Mouse (Mus musculus) liver, embryonic 12.5 days (tissue): Measurements from ENCODE around the gene S1pr3. TPM values are rescaled to one million over a fixed set of nuclear protein-coding genes. Genes with fewer than 3 reads are reported as not detected.

Source experiments
- ATAC-seq: fragments of 200-750 bp; cut with Nextera tagmentation; 2 replicates; pipeline ENCODE4 v1.8.0; 2017; ENCODE audit warnings: moderate number of reproducible peaks, mild to moderate bottlenecking, moderate library complexity
- H3K27ac ChIP-seq: fragments of 300-500 bp; sonication (generic); 2 replicates; pipeline ENCODE4 v1.5.1; 2016; ENCODE audit warnings: mild to moderate bottlenecking
- H3K27me3 ChIP-seq: fragments of 300-500 bp; sonication (generic); replicated peaks from 2 replicates; pipeline ENCODE4 v1.6.1; 2016; ENCODE audit warnings: mild to moderate bottlenecking, moderate library complexity
- H3K36me3 ChIP-seq: fragments of 300-500 bp; sonication (generic); 2 replicates; pipeline ENCODE4 v1.6.1; 2016; ENCODE audit warnings: mild to moderate bottlenecking, moderate library complexity
- H3K4me1 ChIP-seq: fragments of 300-500 bp; sonication (generic); 2 replicates; pipeline ENCODE4 v1.6.1; 2016
- H3K4me2 ChIP-seq: fragments of 300-500 bp; sonication (generic); 2 replicates; pipeline ENCODE4 v1.6.1; 2016; ENCODE audit warnings: mild to moderate bottlenecking, moderate library complexity
- H3K4me3 ChIP-seq: fragments of 300-500 bp; sonication (generic); 2 replicates; pipeline ENCODE4 v1.5.1; 2016; ENCODE audit warnings: mild to moderate bottlenecking, moderate library complexity
- H3K9ac ChIP-seq: fragments of 300-500 bp; sonication (generic); 2 replicates; pipeline ENCODE4 v1.6.1; 2016; ENCODE audit warnings: mild to moderate bottlenecking, moderate library complexity
- H3K9me3 ChIP-seq: fragments of 300-500 bp; sonication (generic); replicated peaks from 2 replicates; pipeline ENCODE4 v1.6.1; 2016; ENCODE audit warnings: mild to moderate bottlenecking, moderate library complexity
- WGBS: fragments of 180-500 bp; shearing (Covaris S2); methylation state at CpG from one replicate; pipeline ENCODE4 v1.1.7; 2016; ENCODE audit not compliant: insufficient replicate concordance; 5-methylcytosine and 5-hydroxymethylcytosine counted together
- polyA plus RNA-seq: library from polyadenylated mRNA; unstranded; fragments of >200 nt; fragmentation: Nextera tagmentation; extraction: Ambion mirVana; gene quantifications from 2 replicates; pipeline ENCODE4 v1.2.1, GENCODE M21; 2016

S1pr3 gene
- polyA plus RNA-seq, 1 experiment from 2014 or later = 4.8 TPM

DNA sequence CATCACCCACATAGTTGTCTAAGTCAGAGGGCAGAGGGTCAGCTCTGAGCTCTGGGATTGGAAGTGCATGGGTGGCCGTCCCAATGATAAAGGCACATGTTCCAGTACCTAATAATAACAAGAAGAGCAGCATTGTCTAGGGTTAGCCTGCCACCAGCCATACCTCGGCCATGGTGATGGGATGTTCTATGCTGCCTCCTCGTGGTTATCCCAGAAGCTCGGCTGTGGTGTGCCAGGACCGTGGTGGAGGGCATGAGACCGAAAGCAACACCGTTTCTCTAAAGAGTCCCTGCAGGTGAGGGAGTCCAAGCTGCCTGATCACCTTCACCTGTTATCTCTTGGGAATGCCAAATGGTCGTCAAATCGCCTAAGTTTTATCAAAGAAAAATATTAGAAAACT, 15.2 kb downstream of the S1pr3 start:
- no peak overlapping the region for H3K9ac ChIP-seq
- no peaks in the 10 kb centered on the region for H3K27me3 ChIP-seq
- WGBS = 58% methylated on average over 9 of the region's 9 CpGs
- no peak overlapping the region for H3K4me2 ChIP-seq
- ATAC-seq = no peak
- H3K4me3 ChIP-seq = no peak overlapping the region
- no peaks in the 10 kb centered on the region for H3K4me1 ChIP-seq
- H3K27ac ChIP-seq = no peak overlapping the region
- no peaks in the 10 kb centered on the region for H3K9me3 ChIP-seq
- H3K36me3 ChIP-seq = 0 out of 2 replicates have a peak, but pooled peaks cover 5% of the 10 kb centered on the region

DNA sequence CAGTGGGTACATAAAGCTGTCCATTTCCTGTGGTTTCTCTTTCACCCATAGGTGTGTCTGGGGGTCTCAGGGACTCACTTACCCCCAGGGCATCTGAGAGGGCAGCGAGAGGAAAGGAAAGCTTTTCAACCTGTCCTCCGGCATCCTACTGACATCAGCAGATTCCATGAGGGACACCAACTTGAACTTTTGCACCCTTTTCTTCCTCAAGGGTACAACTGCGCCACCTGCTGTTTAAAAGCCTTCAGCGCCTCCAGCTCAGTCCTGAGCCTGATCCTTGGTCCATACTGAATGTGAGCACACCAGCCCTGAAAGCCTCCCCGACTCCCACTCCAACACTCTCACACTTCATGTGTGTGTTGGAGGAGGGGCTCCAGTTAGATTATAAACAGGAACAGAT, 16.2 kb downstream of the S1pr3 start:
- H3K9ac ChIP-seq = no peak overlapping the region
- no peaks in the 10 kb centered on the region for H3K9me3 ChIP-seq
- 0 out of 2 replicates have a peak, but pooled peaks cover 5% of the 10 kb centered on the region for H3K36me3 ChIP-seq
- no peak overlapping the region for H3K4me2 ChIP-seq
- ATAC-seq = no peak
- no peaks in the 10 kb centered on the region for H3K27me3 ChIP-seq
- no peak overlapping the region for H3K27ac ChIP-seq
- H3K4me1 ChIP-seq = no peaks in the 10 kb centered on the region
- 22% methylated on average over 5 of the region's 5 CpGs for WGBS
- H3K4me3 ChIP-seq = no peak overlapping the region

DNA sequence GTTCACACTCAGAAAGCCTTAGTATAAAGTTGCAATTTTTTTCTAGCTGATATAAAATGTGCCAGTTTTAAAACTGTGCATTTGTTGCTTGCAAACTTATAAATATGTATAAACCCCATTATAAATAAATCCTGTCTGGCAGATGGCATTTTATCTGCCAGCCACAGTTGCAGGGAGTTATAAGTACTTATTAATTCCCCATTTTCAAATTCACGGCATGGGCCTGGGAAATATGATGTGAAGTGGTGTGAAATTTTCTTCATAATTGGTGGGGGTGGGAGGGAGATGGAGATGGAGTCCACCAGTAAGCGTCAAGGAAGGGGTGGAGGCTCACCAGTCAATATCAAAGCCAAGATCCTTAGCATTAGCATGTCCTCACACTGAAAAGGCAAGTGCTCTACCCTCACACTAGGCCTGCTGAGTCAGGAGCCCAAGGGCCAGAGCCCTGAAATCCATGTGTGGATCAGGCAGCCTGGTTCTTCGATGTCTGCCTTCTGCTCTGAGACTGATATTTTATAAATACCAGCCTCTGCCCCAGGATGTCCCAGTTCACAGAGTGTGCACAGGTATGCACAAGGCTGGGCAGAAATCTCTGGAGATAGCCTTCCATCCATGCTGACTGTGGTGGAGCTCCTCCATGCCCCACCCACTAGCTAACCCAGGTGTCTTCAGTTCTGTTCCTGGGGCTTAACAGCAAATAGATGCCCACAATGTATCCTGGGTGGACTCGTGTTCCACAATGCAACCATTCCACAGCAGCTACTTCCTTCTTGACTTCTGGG, 17.4 kb downstream of the S1pr3 start:
- WGBS = 67% methylated on average over 4 of the region's 4 CpGs
- H3K4me1 ChIP-seq = no peaks in the 10 kb centered on the region
- ATAC-seq = no peak
- no peak overlapping the region for H3K4me2 ChIP-seq
- H3K36me3 ChIP-seq = no peaks in the 10 kb centered on the region
- no peak overlapping the region for H3K4me3 ChIP-seq
- no peak overlapping the region for H3K27ac ChIP-seq
- no peaks in the 10 kb centered on the region for H3K27me3 ChIP-seq
- no peak overlapping the region for H3K9ac ChIP-seq
- H3K9me3 ChIP-seq = no peaks in the 10 kb centered on the region

DNA sequence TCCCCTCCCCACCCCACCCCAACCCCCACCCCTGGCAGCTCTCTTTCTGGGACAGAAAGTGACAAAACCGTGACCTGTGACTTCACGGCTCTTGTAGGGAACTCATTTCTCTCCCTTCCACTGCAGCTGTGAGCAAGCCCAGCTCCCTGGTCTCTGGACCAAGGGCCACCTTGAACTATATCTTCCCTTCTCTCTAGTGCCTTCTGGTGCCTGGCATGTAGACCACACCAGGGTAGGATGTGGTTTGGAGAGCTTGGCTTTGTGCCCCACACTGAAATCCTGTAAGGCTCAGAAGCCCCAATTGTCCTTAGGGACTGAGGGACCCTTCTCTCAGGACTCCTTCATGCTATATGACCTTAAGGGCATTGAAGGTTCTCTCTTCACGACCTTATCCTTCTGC, 24.9 kb downstream of the S1pr3 start:
- Histone ChIP-seq H3K27ac (no peak overlapping the region), H3K4me2 (no peak overlapping the region), H3K36me3 (no peaks in the 10 kb centered on the region), H3K9me3 (no peaks in the 10 kb centered on the region), H3K4me1 (no peaks in the 10 kb centered on the region), H3K4me3 (no peak overlapping the region), H3K27me3 (no peaks in the 10 kb centered on the region), H3K9ac (no peak overlapping the region)
- WGBS = 23% methylated on average over 3 of the region's 3 CpGs
- no peak for ATAC-seq

DNA sequence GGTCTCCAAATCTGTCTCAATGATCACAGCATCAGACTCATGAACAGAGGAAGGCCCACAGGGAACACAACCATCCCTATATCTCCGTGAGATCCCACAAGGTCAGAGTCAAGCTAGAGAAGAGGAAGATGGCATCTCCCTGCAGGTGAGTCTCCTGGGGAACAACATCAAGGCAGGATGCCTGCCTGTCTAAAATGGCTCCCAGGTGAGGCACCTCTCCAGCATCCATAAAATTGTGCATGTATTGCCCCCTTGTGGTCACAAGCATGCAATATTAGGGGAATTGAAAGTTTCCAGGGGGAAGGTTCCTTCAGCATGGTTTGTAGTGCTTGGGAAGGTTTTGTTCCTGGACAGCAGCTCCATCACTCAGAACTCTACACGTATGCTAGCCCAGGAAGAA, 26.0 kb downstream of the S1pr3 start:
- WGBS = 54% methylated on average over 2 of the region's 2 CpGs
- Histone ChIP-seq H3K9ac (no peak overlapping the region), H3K4me1 (no peaks in the 10 kb centered on the region), H3K4me2 (no peak overlapping the region), H3K36me3 (no peaks in the 10 kb centered on the region), H3K9me3 (no peaks in the 10 kb centered on the region), H3K4me3 (no peak overlapping the region), H3K27ac (no peak overlapping the region), H3K27me3 (no peaks in the 10 kb centered on the region)
- no peak for ATAC-seq

DNA sequence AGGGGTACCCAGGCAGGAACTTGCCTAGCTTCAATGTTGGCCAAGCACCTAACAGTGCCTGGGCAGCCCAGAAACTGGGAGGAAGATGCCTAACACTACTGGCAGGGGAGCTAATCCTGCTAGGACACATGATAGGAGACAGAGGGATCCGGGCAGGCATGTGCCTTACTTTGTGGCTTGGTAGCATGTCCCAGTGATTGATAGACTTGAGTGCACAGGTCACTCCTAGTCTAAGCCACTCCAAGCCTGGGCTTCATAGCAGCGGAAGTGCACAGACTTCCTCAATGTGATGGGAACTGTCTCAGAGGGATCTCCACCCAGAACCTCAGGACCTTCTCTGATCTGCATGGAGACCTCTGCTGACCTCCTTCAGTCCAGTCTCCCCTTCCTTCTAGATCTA, 26.7 kb downstream of the S1pr3 start:
- Histone ChIP-seq H3K27me3 (no peaks in the 10 kb centered on the region), H3K4me1 (no peaks in the 10 kb centered on the region), H3K27ac (no peak overlapping the region), H3K9ac (no peak overlapping the region), H3K9me3 (no peaks in the 10 kb centered on the region), H3K36me3 (no peaks in the 10 kb centered on the region), H3K4me2 (no peak overlapping the region), H3K4me3 (no peak overlapping the region)
- ATAC-seq = no peak
- 44% methylated on average over 2 of the region's 2 CpGs for WGBS

DNA sequence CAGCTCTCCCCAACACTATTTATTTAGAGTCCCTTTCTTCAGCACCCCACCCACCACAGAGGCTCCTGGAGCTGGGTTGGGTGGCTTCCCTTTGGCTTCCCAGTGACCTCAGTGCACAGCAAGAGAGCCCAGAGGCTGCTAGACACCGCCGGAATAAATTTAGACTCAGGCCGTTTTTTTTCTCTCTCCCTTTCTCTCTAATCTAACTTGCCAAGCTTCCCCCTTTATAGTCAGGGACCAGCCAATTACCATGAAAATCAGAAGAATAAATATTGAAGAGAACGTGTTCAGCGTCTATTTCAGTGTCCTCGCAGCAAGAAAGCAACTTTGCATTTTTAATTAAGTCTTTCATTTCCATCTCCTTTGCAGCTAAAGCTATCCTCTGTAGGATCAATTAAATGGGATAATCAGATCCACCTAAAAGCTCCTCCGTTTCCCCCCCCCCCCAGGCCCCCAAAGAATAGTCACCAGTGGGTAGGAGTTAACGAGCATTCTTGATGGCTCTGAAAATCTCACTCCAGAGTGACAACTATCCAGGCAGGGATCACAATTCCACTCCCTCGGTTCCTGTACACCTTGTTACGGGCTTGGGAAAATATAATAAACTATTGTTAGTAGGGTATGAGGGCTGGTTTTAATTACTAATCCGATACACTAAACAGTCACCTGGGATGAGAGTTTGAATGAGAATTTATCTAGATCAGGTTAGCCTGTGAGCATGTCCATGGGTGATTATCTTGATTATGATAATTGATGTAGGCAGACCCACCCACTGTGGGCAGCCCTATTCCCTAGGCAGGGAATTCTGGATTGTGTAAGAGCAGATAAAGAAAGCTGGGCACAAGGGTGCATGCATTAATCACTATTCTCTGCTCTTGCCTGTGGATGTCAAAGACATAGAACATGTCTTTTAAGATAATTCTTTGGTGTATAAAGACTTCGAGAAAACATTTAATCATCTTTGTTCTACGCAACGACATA, 29.0 kb downstream of the S1pr3 start:
- no peaks in the 10 kb centered on the region for H3K9me3 ChIP-seq
- 70% methylated on average over 14 of the region's 14 CpGs for WGBS
- H3K27ac ChIP-seq = no peak overlapping the region
- no peak for ATAC-seq
- H3K4me2 ChIP-seq = no peak overlapping the region
- no peaks in the 10 kb centered on the region for H3K4me1 ChIP-seq
- H3K27me3 ChIP-seq = no peaks in the 10 kb centered on the region
- no peak overlapping the region for H3K4me3 ChIP-seq
- H3K9ac ChIP-seq = no peak overlapping the region
- no peaks in the 10 kb centered on the region for H3K36me3 ChIP-seq

DNA sequence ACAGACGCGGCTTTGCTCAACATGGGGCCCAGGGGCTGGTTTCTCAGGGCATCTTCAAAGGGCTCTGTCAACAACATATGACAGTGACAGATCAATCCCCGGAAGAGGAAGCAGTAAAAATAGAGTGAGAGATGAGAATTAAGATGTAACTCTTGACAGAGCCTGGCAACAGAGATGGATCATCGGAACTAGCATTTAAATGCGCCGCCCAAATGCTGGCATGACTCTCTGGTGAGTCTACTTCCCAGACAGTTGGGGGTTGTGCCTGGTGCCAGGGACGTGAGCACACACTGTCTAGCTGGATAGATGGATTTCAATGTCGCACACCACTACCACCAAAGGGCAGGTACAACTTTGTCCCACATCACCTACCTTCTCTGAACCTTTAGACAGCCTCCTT, 34.5 kb downstream of the S1pr3 start:
- H3K4me1 ChIP-seq = no peaks in the 10 kb centered on the region
- no peaks in the 10 kb centered on the region for H3K9me3 ChIP-seq
- ATAC-seq = no peak
- 73% methylated on average over 8 of the region's 8 CpGs for WGBS
- no peak overlapping the region for H3K4me3 ChIP-seq
- H3K9ac ChIP-seq = no peak overlapping the region
- H3K4me2 ChIP-seq = no peak overlapping the region
- H3K27ac ChIP-seq = no peak overlapping the region
- H3K27me3 ChIP-seq = no peaks in the 10 kb centered on the region
- H3K36me3 ChIP-seq = no peaks in the 10 kb centered on the region

DNA sequence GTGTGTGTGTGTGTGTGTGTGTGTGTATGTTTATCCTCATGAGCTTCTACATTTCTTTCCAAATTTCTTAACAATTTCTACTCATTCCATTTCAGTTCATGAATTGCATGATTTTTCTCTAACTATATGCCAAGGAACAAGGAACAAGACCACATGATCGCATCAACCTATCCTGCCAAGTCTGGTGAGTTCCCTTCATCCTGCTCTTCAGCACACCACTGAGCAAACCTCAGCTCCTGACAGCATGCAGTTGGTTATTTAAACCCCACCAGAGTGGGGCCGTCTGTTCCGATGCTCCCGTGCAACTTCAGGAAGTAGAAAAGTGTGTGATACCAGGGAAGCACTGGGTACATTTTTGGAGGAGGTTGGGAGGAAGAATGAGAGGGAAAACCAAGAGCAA, 38.1 kb downstream of the S1pr3 start:
- H3K27me3 ChIP-seq = no peaks in the 10 kb centered on the region
- WGBS = 47% methylated on average over 4 of the region's 4 CpGs
- ATAC-seq = no peak
- H3K9me3 ChIP-seq = no peaks in the 10 kb centered on the region
- H3K27ac ChIP-seq = no peak overlapping the region
- no peak overlapping the region for H3K9ac ChIP-seq
- H3K4me2 ChIP-seq = no peak overlapping the region
- H3K4me1 ChIP-seq = no peaks in the 10 kb centered on the region
- H3K4me3 ChIP-seq = no peak overlapping the region
- no peaks in the 10 kb centered on the region for H3K36me3 ChIP-seq

DNA sequence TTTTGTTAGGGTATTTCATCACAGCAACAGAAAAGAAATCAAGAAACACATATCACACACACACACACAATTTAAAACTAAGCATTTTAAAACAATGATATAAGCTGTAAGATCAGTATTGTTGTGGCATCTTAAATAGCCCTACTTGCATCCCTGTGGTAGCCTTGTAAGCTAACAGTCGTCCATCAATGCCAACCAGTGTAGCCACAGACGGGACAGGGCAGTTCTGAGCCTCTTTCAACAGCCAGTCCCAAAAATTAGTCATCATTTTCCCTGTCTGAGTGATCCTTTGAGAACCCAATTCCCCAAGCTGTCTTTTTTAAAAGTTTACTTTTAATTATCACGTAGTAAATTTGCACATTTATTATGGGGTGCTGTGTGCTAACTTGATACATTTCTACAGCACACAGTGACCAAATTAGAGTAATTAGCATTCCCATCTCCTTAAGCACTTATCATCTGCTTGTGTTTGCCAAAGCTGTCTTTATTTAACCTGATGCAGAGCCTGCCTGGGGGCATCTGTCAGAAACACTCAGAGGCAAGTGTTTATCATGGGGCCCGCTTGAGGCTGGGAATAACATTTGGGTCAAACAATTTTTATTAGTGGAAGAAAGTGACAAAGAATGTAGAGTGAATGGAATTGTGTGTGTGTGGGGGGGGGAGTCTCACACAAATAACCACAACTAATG, 47.9 kb downstream of the S1pr3 start:
- 33% methylated on average over 4 of the region's 4 CpGs for WGBS
- H3K27ac ChIP-seq = no peak overlapping the region
- no peaks in the 10 kb centered on the region for H3K27me3 ChIP-seq

DNA sequence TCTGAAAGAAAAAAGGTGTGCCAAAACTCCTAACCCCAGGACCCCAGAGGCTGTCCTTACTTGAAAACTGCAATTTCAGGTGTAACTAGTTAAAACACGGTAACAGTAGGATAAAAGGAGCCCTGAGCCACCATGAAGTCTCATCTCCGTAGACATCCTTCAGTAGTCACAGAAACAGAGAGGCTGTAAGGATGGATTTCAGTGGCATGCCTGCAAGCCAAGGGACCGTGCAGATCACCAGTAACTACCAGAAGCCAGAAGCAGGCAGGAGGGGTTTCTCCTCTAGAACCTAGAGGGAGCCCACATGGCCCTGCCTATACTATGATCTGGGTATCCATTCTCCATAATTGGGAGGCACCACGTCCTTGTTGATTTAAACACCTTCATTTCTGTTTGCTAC, 55.9 kb downstream of the S1pr3 start:
- no peak overlapping the region for H3K27ac ChIP-seq
- H3K4me3 ChIP-seq = no peak overlapping the region
- H3K4me2 ChIP-seq = no peak overlapping the region
- WGBS = 54% methylated on average over 4 of the region's 4 CpGs
- H3K36me3 ChIP-seq = no peaks in the 10 kb centered on the region
- H3K27me3 ChIP-seq = no peaks in the 10 kb centered on the region
- ATAC-seq = no peak
- H3K9me3 ChIP-seq = no peaks in the 10 kb centered on the region
- no peaks in the 10 kb centered on the region for H3K4me1 ChIP-seq
- H3K9ac ChIP-seq = no peak overlapping the region

More for the DNA sequence above, 47.9 kb downstream of the S1pr3 start:
- ATAC-seq = no peak
- Histone ChIP-seq H3K9ac (no peak overlapping the region), H3K9me3 (no peaks in the 10 kb centered on the region), H3K36me3 (no peaks in the 10 kb centered on the region), H3K4me2 (no peak overlapping the region), H3K4me3 (no peak overlapping the region), H3K4me1 (no peaks in the 10 kb centered on the region)
